Mouse (Mus musculus): Measurements from ENCODE around the gene Cebpz. TPM values are rescaled to one million over a fixed set of nuclear protein-coding genes. Genes with fewer than 3 reads are reported as not detected.

The Cebpz gene
- polyA plus RNA-seq, 1 experiment: 6.8 TPM

DNA sequence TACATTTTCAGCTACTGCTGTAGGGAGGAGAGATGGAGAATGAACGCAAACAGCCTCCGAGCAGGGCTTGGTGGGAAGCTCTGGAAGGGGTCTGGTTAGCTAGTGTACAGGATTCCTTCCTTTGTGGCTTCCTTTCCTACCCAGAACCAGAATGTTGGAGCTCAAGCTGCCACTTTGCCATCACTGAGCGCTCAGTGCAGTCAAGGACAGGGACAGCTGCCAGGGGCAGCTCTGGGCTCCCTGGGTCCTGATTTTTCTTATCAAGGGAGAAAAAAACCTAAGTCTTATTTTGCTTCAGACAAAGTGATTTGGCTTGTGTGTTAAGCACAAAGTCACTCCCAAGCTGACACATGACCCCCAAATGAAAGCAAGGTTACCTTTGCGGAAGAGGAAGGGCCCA is 48.3 kb downstream of the Cebpz start:
- TF ChIP-seq POLR2A (IDR thresholded peaks at IDR 0.05; ENCODE audit: low read depth, low read length) (no peak), CTCF (conservative IDR thresholded peaks at IDR 0.05; ENCODE audit: insufficient read depth, insufficient read length, low read depth, low read length) (no peak)
- DNase-seq: no peak
- H3K4me3 ChIP-seq (ENCODE audit: insufficient read depth, low read depth, low read length): no peak overlapping the region
- H3K36me3 ChIP-seq (ENCODE audit: control insufficient read depth, insufficient read depth, low read length): no peaks in the 10 kb centered on the region
- H3K4me1 ChIP-seq (ENCODE audit: control insufficient read depth, insufficient read depth, low read length): no peaks in the 10 kb centered on the region
- H3K27ac ChIP-seq (ENCODE audit: insufficient read depth, low read depth, low read length): no peak overlapping the region
- H3K27me3 ChIP-seq (replicated peaks; ENCODE audit: control insufficient read depth, insufficient read depth, low read length): no peaks in the 10 kb centered on the region
- 89% methylated on average over 4 of the region's 4 CpGs for WGBS

DNA sequence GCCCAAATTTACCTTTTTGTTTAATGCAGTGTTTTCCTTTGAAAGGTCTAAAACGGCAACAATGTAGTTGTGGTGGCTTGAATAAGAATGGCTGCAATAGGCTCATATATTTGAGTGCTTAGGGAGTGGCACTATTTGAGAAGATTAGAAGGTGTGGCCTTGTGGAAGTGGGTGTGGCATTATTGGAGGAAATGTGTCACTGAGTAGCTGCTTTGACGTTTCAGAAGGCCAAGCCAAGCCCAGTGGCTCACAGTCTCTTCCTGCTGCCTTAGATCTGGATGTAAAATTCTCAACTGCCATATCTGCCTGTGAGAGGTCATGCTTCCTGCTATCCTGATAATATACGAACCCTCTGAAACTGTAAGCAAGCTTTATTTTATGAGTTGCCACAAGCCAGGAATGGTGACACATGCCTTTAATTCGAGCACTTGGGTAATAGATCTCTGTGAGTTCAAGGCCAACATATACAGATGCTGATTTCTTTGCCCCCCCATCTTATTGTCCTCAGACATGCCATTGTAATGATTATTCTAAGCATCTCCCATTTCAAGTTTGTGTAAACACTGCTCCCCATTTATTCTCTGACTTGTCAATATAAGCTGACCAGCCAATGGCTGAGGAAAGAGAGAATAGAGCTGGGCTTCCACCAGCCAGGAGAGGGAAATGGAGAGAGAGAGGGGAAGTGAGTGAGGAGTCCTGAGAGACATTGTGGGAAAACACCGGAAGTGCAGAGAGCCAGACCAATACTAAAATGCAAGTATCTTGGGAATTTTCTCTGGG is 51.4 kb downstream of the Cebpz start:
- DNase-seq: no peak
- H3K27ac ChIP-seq (ENCODE audit: insufficient read depth, low read depth, low read length): no peak overlapping the region
- peaks cover 9% of the 10 kb centered on the region; the same call in 1 of the 2 replicates for H3K4me1 ChIP-seq (ENCODE audit: control insufficient read depth, insufficient read depth, low read length)
- WGBS: 81% methylated on average over 5 of the region's 5 CpGs
- no peaks in the 10 kb centered on the region for H3K27me3 ChIP-seq (replicated peaks; ENCODE audit: control insufficient read depth, insufficient read depth, low read length)
- TF ChIP-seq POLR2A (IDR thresholded peaks at IDR 0.05; ENCODE audit: low read depth, low read length) (no peak), CTCF (conservative IDR thresholded peaks at IDR 0.05; ENCODE audit: insufficient read depth, insufficient read length, low read depth, low read length) (no peak)
- no peaks in the 10 kb centered on the region for H3K36me3 ChIP-seq (ENCODE audit: control insufficient read depth, insufficient read depth, low read length)
- no peak overlapping the region for H3K4me3 ChIP-seq (ENCODE audit: insufficient read depth, low read depth, low read length)

DNA sequence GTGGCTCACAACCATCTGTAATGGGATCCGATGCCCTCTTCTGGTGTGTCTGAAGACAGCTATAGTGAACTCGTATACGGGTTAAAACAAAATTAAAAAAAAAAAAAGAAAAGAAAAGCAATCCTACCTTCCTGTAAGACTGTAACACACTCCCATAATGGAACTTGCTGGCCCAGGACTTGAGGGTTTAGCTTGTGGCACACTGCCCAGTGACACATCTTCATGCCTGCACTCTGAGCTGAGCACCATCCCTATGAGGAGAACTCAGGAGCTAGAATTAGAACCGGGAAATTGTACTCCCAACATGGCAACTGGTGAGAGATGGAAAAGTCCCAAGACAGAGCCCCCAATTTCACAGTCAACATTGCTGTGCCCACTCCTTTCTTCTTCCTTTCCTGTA is 53.6 kb downstream of the Cebpz start:
- H3K4me3 ChIP-seq (ENCODE audit: insufficient read depth, low read depth, low read length): no peak overlapping the region
- H3K4me1 ChIP-seq (ENCODE audit: control insufficient read depth, insufficient read depth, low read length): peaks cover 9% of the 10 kb centered on the region; the same call in 1 of the 2 replicates
- no peaks in the 10 kb centered on the region for H3K27me3 ChIP-seq (replicated peaks; ENCODE audit: control insufficient read depth, insufficient read depth, low read length)
- TF ChIP-seq CTCF (conservative IDR thresholded peaks at IDR 0.05; ENCODE audit: insufficient read depth, insufficient read length, low read depth, low read length) (no peak), POLR2A (IDR thresholded peaks at IDR 0.05; ENCODE audit: low read depth, low read length) (no peak)
- no peak overlapping the region for H3K27ac ChIP-seq (ENCODE audit: insufficient read depth, low read depth, low read length)
- DNase-seq: no peak
- no peaks in the 10 kb centered on the region for H3K36me3 ChIP-seq (ENCODE audit: control insufficient read depth, insufficient read depth, low read length)
- WGBS: 90% methylated on average over 4 of the region's 4 CpGs

DNA sequence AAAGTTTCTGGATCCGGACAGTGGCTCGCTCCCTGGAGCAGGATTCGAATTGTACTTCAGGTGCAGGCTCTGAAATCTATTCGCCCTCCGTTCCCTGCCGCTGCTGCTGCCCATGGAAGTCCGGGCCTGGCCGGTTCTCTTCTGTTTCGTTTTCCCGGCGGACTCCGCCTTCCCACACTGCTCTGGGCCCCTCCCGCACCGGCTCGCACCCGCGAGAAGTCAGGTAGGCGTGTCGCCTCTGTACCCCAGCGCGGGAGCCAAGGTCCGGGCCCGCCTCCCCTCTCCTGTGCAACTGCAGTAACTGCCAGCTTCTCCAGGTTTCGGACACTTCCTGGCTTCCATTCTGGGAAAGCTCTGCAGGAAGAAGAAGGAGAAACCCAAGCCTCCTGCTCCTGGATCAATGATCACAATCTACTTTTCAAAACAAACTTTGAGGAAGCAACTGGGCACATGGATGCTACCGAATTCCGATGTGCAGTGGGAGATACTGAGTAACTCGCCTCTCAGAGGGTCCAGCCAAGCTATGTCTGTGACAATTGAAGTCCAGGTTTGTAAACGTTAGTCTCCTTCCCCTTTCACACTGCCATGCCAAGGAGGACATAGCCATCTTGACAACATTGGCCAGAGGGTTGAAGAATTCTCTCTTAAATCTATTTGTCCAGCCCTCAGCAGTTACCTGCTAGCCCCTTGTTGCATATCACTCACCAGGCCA is 54.3 kb downstream of the Cebpz start, which contains the start of gene Eif2ak2:
TSS of gene Eif2ak2 (minus strand) at position 173 of the 712 bp plus-strand sequence.
- TF ChIP-seq CTCF (conservative IDR thresholded peaks at IDR 0.05; ENCODE audit: insufficient read depth, insufficient read length, low read depth, low read length): no peak
- TF ChIP-seq POLR2A (IDR thresholded peaks at IDR 0.05; ENCODE audit: low read depth, low read length): peak; percentile 40
- DNase-seq: peak; percentile 94
- H3K36me3 ChIP-seq (ENCODE audit: control insufficient read depth, insufficient read depth, low read length): no peaks in the 10 kb centered on the region

DNA sequence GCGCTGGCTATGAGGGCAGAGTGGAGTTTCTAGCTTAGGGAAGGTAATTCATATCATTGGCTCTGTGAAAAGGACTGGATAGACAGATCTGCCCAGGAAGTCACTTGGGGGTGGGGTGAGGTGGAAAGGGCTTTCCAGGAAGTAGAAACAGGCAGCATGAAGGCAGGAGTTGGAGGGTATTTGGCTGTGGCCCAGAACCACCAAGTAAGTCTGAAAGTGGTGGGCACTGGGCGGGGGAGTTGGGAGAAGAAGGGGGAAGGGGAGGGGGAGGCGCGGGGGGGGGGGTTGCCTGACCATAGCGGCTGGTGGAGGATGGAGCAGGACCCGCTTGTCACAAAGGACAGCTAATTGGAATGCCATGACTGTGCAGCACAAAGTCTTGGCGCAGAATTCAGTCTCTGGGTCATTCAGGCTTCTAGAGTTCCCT is 55.0 kb downstream of the Cebpz start:
- Histone ChIP-seq H3K36me3 (ENCODE audit: control insufficient read depth, insufficient read depth, low read length) (no peaks in the 10 kb centered on the region; the same call in 1 of the 2 replicates), H3K4me3 (ENCODE audit: insufficient read depth, low read depth, low read length) (peak overlapping the region; percentile 57), H3K27me3 (replicated peaks; ENCODE audit: control insufficient read depth, insufficient read depth, low read length) (no peaks in the 10 kb centered on the region), H3K4me1 (ENCODE audit: control insufficient read depth, insufficient read depth, low read length) (peaks cover 9% of the 10 kb centered on the region; the same call in 1 of the 2 replicates), H3K27ac (ENCODE audit: insufficient read depth, low read depth, low read length) (peak overlapping the region; percentile 74; the same call in 1 of the 2 replicates)
- TF ChIP-seq CTCF (conservative IDR thresholded peaks at IDR 0.05; ENCODE audit: insufficient read depth, insufficient read length, low read depth, low read length) (no peak), POLR2A (IDR thresholded peaks at IDR 0.05; ENCODE audit: low read depth, low read length) (no peak)
- 7% methylated on average over 7 of the region's 7 CpGs for WGBS
- DNase-seq: peak; percentile 17

More for the DNA sequence above, 54.3 kb downstream of the Cebpz start, which contains the start of gene Eif2ak2:
- no peaks in the 10 kb centered on the region for H3K27me3 ChIP-seq (replicated peaks; ENCODE audit: control insufficient read depth, insufficient read depth, low read length)
- 1% methylated on average over 28 of the region's 28 CpGs for WGBS
- H3K27ac ChIP-seq (ENCODE audit: insufficient read depth, low read depth, low read length): peak within 1 kb of the TSS; percentile 74; the same call in 1 of the 2 replicates
- peaks cover 9% of the 10 kb centered on the region; the same call in 1 of the 2 replicates for H3K4me1 ChIP-seq (ENCODE audit: control insufficient read depth, insufficient read depth, low read length)
- peak within 1 kb of the TSS; percentile 57 for H3K4me3 ChIP-seq (ENCODE audit: insufficient read depth, low read depth, low read length)

DNA sequence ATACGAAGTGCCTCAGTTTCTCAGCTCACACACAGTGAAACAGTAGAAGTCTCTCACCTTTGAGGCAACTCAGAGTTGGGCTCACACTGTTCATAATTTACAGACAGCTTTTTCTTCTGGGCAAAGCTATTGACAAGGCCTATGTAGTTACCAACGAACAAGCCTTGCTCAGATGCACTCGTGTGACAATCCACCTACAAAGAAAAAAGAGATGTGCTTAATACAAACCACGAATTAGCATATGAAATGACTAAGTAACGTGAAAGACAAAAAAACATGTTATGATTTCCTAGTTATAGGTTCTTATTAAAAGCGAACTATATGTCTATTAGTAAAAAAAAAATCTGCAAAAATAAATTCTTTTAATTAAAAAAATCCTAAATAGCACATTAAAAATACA is 63.0 kb downstream of the Cebpz start:
- H3K4me1 ChIP-seq (ENCODE audit: control insufficient read depth, insufficient read depth, low read length): no peaks in the 10 kb centered on the region

More for the DNA sequence above, 63.0 kb downstream of the Cebpz start:
- Histone ChIP-seq H3K27me3 (replicated peaks; ENCODE audit: control insufficient read depth, insufficient read depth, low read length) (no peaks in the 10 kb centered on the region), H3K27ac (ENCODE audit: insufficient read depth, low read depth, low read length) (no peak overlapping the region), H3K36me3 (ENCODE audit: control insufficient read depth, insufficient read depth, low read length) (peaks cover 1% of the 10 kb centered on the region; the same call in 1 of the 2 replicates), H3K4me3 (ENCODE audit: insufficient read depth, low read depth, low read length) (no peak overlapping the region)
- 95% methylated on average over 6 of the region's 6 CpGs for WGBS
- no peak for DNase-seq
- no peak for TF ChIP-seq POLR2A (IDR thresholded peaks at IDR 0.05; ENCODE audit: low read depth, low read length)
- no peak for TF ChIP-seq CTCF (conservative IDR thresholded peaks at IDR 0.05; ENCODE audit: insufficient read depth, insufficient read length, low read depth, low read length)

Other genes starting within 250 kb of the Cebpz start
- 6.4 and 6.5 TPM in 2 replicates for gene Strn, start 199.9 kb downstream of the Cebpz start, polyA plus RNA-seq (2012; rRNA removed)
- gene Heatr5b, start 101.7 kb downstream of the Cebpz start, polyA plus RNA-seq (2012; rRNA removed): 22.2 and 22.6 TPM in 2 replicates
- 8.5 TPM in 2 replicates for gene Gpatch11, start 101.5 kb downstream of the Cebpz start, polyA plus RNA-seq (2012; rRNA removed)
- 5.6 and 5.9 TPM in 2 replicates for gene Eif2ak2, start 54.5 kb downstream of the Cebpz start, polyA plus RNA-seq (2012; rRNA removed)
- not detected in 2 replicates for gene Sult6b1, start 30.1 kb downstream of the Cebpz start, polyA plus RNA-seq (2012; rRNA removed)
- gene Cebpzos, start 20.6 kb downstream of the Cebpz start, polyA plus RNA-seq (2012; rRNA removed): 17.9 and 26.7 TPM in 2 replicates
- 16.7 and 20.8 TPM in 2 replicates for gene Ndufaf7, start 70 bp upstream of the Cebpz start, polyA plus RNA-seq (2012; rRNA removed)
- 9.4 and 10.3 TPM in 2 replicates for gene Prkd3, start 83.8 kb upstream of the Cebpz start, polyA plus RNA-seq (2012; rRNA removed)
- gene Qpct, start 114.8 kb upstream of the Cebpz start, polyA plus RNA-seq (2012; rRNA removed): 2.3 and 2.7 TPM in 2 replicates

Data from kidney, adult 2 months (tissue).